Mouse (Mus musculus): ENCODE results near the gene Rad51b. TPM values are rescaled to one million over a fixed set of nuclear protein-coding genes. Genes with fewer than 3 reads are reported as not detected.

Rad51b gene
- total RNA-seq, 2 experiments from 2014 or later, result 0.17 to 0.23 TPM

DNA sequence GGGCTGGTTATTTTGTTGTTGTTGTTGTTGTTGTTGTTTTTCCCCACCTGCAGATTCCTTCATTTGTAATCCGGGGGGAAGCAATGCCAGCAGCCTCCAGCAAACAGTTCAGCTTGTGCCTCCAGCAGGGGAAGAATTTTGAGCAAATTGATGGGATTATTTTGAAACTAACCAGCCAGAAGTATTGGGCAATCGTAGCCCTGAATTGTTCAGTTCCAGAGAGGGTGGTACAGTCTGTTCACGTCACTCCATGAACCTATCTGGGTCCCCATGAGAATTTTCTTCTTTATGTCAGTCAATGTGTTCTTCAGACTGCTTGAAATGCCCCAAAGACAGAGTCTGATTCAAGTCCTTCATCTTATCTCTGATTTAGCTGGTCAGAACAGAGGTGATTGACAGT is 138.4 kb downstream of the Rad51b start:
- peak; percentile 16 for DNase-seq (ENCODE audit: low spot score)

DNA sequence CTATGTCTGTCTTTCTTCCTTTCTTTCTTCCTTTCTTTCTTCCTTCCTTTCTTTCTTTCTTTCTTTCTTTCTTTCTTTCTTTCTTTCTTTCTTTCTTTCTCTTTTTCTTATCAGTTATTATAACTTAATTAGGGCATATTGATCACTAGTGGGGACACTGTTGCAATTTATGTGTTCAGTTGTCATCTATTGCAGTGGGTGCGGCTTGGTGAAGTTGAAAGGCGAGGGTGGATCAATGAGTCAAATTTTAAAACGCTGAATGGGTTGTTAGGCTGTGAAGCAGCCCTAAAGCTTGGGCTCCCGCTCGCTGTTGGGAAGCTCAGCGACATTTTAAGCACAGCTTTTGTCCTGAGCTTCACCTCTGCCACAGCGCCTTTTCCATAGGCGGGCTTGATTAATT is 139.0 kb downstream of the Rad51b start:
- no peak for DNase-seq (ENCODE audit: low spot score)

DNA sequence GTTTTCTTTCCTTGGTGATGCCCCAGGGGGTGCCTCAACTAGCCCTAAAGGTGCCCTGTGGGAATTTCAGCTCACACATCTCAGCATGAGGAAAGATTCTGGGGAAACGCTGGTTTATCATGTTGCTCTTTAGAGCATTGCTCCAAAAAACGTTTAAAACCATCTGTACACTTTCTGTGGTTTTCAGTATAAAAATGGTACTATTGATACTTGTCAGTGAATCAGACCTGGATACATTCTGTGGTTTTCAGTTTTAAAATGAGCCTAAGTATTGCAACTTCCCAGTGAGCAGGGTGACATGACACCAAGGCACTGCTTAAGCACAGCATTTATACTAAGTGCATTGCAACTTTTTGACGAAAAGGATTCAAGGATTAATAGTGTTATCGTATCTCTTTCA is 139.8 kb downstream of the Rad51b start:
- no peak for DNase-seq (ENCODE audit: low spot score)

DNA sequence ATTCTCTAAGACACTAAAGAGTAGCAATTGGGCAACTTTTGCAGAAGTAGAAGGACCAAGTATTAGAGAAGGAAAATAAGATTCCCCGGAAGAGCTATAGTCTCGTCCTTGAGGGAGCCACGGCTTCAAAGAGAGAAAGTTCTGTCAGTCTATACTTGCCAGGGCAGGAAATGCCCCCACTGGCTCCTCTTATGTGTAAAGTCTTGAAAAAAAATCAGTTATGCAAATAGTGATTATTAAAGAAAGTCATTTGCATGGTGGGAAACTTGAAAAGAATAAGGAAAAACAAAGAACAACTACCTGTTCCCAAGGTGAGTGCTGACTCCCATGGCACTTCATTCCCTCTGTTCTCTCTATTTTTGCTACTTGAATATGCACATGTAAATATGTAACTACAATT is 140.5 kb downstream of the Rad51b start:
- no peak for DNase-seq (ENCODE audit: low spot score)

DNA sequence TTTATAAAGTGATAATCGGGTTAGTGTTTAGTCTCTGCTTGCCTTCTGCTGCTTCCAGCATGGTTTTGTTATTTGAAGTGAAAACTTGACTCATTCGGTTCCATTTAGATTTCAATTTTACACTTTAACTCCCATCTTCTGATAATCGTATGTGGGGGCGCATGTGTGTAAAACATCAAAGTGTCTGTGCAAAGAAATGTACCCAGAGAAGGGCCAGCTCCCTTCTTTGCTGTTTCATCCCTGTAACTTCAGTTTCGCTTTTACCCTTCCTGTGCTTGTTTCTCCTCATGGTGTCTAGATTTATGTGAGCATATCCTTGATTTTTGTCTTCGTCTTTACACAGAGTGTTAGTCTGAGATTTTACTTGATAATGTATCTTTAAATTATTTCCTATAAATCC is 142.9 kb downstream of the Rad51b start:
- DNase-seq (ENCODE audit: low spot score), result no peak

DNA sequence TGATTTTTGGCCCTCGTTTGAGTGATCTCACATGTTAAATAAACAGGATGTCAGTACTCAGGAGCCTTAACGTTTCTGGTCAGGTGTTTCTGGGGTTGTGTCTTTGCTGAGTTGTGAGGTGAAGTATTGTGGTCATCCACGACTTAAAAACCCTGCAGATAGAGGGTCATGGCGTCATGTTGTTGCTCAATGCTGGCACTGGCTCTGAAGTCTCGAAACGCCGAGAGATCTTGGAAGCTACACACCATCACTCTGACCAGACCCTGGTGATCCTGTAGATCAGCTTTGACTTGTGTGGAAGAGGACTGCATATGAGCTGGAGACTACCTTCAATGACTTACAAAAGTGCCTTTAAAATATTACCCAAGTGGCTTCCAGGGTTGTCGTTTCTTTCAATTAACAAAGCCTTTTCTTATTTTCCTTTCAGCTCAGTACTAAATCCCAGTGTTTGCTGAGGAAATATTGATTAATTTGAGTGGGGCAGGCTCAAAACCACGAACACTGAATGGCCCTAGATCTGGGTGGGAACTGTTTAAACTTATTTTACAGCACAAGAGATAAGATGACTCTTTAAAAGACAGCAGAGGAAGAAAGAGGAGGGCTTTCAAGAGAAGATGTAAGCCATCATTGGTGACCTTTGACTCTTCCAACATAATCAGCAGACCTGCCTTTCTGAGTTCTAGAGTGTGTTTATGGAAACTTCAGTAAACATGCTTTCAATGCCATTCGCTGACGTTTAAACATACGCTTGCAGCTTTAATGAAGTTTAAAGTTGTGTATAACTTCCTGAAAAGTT is 144.3 kb downstream of the Rad51b start:
- no peak for DNase-seq (ENCODE audit: low spot score)

DNA sequence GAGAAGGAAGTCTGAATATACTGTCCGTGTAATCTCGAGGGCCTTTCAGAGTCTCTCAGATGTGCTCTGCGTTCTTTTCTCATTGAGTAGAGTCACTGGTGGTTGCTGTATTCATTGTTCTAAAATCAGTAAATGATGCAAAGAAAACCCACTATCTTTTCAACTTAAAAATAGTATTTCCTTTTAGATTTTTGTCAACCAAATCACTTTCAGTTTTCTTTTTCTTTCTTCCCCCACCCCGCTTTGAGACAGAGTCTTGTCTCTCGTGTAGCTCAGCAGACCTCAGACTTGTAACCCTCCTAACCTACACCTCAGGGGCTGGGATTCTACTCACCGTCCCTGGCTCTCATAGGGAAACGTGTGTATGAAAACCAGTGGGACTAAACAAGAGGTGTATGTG is 145.0 kb downstream of the Rad51b start:
- DNase-seq (ENCODE audit: low spot score), result no peak

DNA sequence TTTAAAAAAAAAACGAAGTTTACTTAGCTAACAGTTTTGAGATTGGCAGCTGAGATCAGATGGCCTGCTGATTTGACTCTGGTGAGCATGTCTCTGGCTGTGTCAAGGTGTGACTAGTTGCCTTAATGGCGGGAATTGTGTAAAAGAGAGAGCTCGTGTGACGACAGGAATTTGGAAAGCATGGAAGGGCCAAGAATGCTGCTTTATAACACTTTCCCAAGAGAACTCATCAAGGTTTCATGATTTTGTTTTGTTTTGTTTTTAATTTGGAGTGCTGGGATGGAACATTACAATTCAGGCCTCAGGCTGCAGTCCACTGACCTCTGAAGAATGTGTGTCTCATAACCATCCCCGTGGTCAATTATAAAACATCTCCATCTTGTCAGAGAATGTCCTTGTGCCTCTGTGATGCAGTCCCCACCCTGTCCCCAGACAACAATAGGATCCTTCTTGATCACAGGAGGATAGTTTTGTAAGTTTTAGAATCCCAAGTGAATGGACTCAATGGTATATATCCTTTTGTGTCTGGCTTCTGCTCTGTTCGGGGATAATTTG is 145.8 kb downstream of the Rad51b start:
- DNase-seq (ENCODE audit: low spot score), result no peak

DNA sequence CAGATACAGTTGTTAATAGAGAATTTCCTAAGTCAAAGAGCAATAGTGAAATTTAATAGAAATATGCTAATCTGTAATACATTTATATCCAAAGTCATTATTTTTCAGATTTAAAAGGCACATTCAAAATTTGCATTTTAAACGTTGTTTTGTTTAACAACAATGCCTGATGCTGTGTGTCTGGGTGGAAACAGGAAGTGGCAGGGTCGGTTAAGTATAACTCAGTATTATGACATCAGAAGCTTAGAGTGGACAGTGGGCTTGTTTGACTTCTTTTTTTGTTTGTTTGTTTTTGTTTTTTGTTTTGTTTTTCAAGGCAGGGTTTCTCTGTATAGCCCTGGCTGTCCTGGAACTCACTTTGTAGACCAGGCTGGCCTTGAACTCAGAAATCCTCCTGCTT is 147.6 kb downstream of the Rad51b start:
- DNase-seq (ENCODE audit: low spot score), result no peak

DNA sequence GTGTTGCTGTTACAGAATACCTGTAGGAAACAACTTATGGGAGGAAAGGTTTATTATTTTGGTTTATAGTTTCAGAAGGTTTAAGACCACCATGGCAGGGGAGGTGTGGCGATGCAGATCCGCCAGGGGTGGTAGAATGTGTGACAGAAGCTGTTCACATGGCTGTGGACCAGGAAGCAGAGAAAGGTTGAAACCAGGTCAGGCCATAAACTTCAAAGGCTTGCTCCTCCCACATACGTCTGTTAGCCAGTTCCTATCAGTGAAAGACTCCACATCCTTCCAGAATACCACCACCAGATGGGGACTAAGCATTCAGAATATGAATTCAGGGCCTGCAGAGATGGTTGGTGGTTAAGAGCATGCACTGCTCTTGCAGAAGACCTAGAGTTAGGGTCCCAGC is 150.0 kb downstream of the Rad51b start:
- no peak for DNase-seq (ENCODE audit: low spot score)

DNA sequence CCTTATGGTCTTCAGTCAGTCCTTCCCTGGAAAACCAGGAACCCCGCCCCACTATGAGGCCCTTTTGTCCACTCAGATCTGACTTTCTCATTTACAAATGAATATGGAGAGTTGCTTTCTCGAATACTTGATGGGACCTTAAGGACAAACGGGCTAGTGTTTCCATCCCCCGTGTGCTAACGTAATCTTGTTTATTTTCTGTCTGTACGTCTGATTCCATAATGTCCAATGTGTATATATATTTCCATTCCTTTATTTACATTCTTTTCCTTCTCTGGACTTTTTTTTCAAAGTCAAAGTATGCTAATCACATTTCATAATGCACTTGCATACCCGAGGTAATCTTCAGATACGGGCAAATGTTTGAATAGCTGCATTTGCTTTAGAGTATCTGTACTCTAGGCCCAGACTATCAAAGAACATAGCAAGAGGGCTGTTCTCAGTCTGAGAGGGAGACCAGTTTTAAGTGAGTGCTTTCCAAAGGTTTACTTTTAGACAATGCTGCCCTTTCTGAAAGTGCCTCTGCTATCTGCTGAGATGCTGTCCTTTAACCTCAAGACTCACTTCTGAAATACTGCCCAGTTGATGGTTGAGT is 152.8 kb downstream of the Rad51b start:
- DNase-seq (ENCODE audit: low spot score), result no peak

DNA sequence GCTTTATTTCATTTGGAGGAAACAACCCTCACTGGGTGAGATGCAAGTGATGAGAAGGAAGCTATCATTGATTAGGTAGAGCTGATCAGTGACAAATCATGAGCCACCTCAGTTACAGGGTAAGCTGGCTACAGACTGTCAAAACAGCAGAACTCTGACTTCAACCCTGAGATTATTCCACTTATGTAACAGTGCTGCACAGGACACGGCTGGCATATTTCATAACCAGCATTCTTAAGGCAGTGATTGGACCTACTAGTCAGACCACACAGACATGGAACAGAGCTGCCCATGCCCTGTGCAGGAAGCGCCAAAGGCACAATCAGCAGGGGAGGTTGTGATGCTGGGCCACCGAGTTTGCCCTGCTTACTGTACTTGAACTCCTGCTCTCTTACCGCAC is 155.8 kb downstream of the Rad51b start:
- DNase-seq (ENCODE audit: low spot score), result no peak

DNA sequence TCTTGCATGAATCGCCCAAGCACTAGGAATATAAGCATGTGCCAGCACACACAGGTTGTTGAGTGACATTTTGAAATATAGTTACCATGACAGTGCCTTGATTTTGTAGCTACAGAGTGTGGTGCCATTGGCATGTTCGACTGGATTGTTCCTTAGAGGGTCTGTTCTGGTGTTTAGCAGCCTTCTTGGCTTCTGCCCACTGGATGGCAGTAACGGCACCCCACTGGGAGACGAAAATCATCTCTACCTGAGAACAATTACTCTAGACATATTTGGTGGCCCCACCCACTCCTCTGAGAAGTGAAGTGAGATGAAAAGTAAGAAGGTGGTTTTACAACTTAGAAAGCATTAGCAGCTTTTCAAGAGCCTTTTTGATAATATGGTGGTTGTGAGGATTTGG is 156.9 kb downstream of the Rad51b start:
- DNase-seq (ENCODE audit: low spot score), result no peak

DNA sequence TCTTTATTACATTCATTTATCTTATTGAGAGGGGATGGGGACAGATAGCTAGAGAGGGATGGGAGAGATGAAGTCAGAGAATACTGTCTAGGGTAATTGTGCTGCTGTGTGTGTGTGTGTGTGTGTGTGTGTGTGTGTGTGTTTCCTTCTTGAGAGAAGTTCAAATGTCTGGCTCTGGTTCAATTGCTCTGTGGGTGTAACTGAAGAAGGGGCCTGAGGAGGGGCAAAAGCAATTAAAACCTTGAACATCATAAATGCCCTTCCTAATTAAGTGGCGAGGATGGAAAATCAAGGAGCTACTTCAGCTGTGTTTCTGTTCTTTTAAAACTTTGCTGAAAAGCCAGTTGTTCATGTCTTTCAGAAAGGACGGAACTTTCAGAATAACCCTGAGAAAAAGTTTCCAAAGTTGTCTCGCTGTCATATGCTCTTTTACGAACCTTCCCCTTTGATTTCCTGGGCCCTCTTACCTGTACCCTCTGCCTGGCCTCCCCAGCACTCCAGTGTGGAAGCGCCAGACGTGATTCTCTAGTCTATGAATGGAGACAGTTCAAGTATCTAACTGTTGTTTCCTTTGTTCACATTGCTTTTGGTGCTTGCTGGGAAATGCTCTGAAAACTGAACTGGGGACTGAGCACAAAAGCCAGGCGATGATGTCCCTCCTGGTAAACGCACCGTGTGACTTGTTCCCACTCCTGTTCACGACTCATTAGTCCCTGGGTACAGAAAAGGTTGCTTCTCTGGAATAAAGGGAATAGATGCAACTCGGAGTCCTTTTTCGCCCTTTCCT is 158.2 kb downstream of the Rad51b start:
- no peak for DNase-seq (ENCODE audit: low spot score)

DNA sequence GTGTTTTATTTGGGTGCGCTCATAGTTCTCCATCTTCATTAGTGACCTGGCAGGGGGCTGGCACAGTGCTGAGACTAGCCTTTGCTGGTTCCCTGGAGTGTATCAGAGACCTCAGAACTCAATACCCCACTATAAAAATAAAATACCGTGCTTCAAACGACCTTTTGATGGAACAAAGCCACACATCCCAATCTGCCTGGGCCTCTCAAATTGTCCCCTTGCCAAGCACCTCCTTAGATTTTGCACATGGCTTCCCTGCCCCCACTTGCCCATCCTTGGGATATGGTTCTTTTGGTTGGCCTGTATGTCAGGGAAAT is 158.7 kb downstream of the Rad51b start:
- no peak for DNase-seq (ENCODE audit: low spot score)

DNA sequence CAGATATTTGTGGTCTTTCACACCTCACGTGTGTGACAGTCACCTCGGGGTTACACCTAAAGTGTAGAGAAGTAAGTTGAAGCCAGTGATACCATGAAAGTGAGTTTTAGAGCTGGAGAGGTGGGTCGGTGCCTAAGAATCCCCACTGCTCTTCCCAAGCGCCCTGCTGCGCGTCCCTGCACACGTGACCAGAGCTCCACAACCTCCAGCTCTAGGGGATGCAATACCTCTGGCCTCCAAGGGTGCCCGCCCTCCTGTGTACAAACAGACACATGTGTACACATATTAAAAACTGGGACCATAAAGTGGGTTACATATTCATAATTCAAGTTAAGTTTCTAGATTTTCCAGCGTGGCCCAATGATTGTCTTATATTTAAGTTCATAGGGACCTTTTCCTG is 159.2 kb downstream of the Rad51b start:
- DNase-seq (ENCODE audit: low spot score), result no peak

DNA sequence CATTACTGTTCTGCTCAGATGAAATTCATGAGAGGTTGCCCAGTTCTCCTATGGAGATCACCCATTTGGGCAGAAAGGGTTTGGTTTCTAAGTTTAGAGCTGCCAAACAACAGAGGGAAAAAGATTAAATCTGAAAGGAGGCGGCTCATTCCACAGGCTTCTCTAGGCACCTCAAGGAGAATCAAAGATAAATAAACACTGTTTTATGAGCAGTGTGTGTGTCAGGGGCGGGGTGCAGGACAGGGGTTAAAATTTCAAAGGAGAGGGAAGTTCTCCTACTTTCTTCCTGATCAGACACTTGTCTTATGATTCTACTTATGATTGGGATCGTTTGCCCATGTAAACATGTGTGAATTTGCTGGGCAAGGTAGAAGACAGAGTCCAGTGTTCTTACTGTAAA is 166.3 kb downstream of the Rad51b start:
- no peak for DNase-seq (ENCODE audit: low spot score)

DNA sequence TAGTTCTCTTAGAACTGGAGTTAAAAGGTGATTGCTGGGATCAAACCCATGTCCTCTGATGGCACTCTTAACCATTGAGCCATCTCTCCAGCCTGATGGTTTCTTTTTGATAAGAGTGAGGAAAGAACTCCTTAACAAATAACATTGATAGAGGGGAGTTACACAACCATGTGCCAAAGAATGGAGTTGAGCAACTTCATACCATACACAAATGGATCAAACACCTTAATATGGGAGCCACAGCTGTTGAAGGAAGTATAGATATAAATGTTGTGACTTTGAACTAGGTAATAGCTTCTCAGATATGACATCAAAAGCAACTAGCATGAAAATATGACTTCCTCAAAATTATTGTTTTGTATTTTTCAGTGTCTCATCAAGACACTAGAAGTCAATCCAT is 173.0 kb downstream of the Rad51b start:
- DNase-seq (ENCODE audit: low spot score), result no peak

DNA sequence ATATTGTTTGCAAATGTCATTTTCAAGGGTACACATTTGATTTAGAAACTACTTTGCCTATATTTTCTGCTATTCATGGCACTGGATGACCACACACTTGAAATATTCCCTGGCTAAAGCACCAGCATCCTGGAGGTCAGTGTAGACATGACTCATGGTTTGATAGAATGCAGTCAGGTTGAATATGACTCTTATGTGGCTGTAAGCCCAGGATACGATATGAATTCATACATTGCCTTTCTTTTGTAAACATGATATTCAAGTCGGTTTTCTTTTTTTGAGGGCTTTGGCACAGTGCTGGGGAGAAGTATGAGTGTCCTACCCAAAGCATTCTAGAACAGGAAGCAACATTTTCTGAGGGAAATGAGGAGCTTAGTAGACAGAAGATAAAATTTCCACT is 174.8 kb downstream of the Rad51b start:
- no peak for DNase-seq (ENCODE audit: low spot score)

DNA sequence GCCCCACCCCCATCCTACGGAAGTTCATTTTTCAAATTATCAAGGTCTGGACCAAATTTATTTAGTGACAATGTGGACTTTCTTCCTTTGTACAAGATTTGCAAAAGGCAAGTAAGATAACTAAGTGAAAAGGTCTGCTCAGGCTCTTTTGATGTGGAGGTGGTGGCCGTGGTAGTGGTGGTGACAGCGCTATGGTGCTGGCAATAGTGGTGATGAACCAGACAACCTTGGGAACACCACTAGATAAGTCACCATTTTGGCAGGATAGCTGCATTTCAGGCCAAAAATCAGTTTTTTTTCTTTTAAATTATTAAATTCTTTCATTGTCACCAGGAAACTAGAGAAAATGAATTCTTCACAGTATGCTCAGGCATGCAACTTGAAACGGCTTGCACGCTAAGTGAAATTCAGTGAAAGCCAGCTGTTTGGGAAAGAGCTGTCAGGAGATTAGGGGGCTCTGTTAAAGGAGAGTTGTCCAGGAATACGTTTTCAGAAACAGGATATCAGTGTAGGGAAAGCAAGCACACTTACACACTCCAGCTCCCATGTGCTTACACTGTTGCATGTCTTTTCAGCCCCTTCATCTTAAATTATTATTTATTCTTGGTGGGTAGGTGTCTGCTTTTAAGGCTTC is 179.4 kb downstream of the Rad51b start:
- DNase-seq (ENCODE audit: low spot score), result no peak

DNA sequence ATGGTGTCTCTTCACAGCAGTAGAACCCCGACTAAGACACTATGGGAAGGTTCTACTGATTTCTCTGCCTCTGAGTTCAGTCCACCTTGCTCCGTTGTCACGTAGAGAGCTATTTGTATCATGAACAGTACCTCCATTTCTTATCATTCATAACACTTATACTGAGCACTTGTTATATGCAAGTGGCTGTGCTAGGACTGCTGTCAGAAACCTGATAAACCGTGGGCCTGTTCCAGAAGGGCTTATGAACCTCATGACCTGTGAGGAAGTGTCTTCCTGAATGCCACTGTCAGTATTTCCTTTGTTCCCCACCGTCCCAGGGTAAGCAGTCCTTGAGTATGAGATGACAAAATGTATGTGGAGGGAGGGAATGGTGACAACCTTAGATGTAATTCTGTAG is 181.7 kb downstream of the Rad51b start:
- DNase-seq (ENCODE audit: low spot score), result no peak

DNA sequence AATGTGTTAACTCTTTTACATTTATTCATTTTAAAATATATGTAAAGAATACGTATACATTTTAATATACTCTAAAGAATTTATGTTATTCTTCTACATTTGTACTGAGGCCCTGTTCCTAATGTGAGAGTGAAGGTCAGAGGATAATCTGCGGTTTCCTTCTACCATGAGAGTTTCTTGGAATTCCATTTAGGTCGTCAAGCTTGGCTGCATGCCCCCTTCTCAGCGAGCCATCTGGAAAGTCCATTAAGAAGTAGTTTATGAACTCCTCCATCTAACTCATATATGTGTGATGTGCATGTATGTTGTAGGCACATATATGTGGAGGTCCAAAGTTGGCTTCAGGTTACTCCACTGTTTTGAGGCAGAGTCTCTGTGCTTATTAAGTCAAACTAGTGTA is 188.4 kb downstream of the Rad51b start:
- no peak for DNase-seq (ENCODE audit: low spot score)

All from gastrocnemius, adult 18-20 months (tissue).